Mouse (Mus musculus) induced T-regulatory cell, adult 2 months (primary cell): ENCODE results near the gene Rrp9.
"Not testable (repeated sequence)": the region's sequence is repeated elsewhere in the genome, so short reads cannot be mapped to it uniquely, and the experiment has no call there.

Experiments used
- DNase-seq: peaks from one replicate; pipeline ENCODE4 v3.0.0-alpha.2; 2012; ENCODE audit warnings: low read depth

Rrp9 gene

DNA sequence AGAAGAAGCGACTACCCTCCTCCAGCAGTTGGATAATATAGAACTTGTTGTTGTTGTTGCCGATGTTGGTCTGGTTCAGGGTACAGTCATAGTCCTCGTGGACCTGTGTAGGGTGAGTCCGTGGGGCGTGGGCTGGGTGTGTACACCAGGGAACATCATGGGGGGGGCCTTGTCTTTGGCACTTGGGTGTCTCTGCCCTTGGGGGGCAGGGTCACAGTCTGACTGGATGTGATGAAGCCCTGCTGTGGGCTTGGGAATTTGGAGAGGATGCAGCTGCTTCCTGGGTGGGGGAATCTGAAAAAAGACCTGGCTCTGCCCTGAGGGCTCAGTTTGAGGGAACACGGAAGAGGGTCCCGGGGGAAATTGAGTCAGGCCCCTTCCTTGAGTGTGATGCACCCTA lies 717 bp upstream of the Rrp9 start:
- peak; percentile 31 for DNase-seq

- DNase-seq: peak; percentile 84
These were observed 500 bp downstream of the Rrp9 start for GRCm38 (mm10) chr9:106476002-106476923.

DNA sequence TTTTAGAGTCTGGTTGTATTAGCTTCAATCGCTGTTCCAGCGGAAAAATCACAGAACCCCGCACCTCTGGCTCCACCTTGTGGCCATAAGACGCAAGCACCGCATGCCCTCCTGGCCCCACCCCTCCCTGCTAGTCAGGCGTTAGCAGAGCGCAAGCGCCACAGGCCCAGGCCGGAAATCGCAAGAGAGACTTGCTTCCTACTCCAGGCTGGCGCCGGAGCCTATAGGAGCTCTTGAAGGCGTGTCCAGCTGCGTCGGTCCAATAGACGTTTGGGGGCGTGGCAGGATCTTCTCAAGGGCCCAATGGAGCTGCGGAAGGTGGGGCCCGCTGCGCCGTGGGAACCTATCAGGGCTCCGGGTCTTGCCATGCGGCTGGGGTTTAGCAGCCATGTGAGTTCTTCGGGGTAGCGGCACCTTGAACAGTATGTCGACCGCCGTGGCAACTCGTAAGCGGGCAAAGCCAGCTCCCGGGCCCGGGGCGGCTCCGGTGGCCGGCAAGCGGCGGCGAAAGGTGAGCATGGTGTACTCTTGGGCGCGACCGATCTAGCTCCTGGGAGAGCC lies 1.2 kb downstream of the Rrp9 start, which contains the start of gene Parp3:
TSS of gene Parp3 (minus strand) at position 26 of the 561 bp plus-strand sequence.
- DNase-seq: peak; percentile 100

DNA sequence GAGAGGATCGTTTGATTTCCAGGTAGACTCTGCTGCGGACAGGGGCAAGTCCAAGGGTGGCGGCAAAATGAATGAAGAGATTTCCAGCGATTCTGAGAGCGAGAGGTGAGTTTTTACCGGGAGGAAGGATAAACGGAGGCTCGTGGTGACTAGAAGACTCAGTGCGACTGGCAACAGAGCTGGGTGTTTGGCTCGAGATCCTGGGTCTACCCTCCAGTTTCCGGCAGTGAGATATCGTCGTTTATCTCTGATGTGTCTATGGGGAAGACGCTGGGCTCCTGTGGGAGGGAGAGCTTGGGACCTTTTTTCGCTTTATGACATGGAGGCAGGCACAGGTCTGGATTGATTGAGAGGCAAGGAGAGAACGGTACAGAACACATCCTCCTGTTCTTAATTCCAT lies 1.9 kb downstream of the Rrp9 start:
- peak; percentile 54 for DNase-seq

GRCm38 (mm10) chr9:106478101-106478500 lies 2.3 kb downstream of the Rrp9 start:
- no peak for DNase-seq

- DNase-seq: no peak
These were observed 4.8 kb downstream of the Rrp9 start for GRCm38 (mm10) chr9:106480541-106480940.

GRCm38 (mm10) chr9:106481075-106481474 lies 5.3 kb downstream of the Rrp9 start:
- DNase-seq: peak; percentile 28

DNA sequence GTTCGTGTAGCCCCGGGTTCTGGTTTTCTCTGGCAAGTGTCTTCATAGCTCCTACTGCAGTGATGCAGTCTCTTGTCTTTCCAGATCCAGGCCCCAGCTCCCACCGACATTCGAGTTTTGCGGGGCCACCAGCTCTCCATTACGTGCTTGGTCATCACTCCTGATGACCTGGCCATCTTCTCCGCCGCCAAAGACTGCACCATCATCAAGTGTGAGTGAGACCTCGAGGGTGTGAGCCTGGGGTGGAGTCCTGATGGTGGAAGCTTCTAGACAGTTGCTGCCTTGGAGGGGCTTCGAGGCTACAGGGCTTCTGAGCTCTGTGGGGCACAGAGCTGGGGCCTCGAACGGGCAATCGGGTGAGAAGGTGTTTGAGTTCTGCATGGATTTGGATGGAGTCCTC lies 5.9 kb downstream of the Rrp9 start:
- no peak for DNase-seq

DNA sequence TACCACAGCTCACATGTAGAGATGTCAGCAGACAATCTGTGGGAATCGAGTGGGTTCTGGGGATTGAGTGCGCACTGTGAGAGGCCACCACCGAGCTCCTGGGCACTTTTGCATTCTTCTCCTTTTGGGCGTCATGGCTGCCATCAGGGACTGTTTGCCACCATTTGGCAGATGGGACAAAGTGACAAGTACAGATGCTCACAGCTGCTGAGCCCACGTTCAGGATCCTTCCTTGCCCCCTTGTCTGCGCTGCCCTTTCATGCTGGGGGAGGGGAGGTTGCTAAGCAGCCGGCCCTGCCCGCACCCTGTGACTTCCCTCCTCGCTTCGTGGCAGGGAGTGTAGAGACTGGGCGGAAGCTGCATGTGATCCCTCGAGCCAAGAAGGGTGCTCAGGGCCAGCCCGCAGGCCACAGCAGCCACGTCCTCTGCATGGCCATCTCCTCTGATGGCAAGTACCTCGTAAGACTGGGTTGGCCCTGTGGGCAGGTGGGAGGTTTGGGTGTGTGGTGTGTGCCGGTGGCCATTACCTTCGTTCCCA lies 6.9 kb downstream of the Rrp9 start:
- DNase-seq: no peak

- no peak for DNase-seq
These were observed 7.4 kb downstream of the Rrp9 start for GRCm38 (mm10) chr9:106483136-106483535.

DNA sequence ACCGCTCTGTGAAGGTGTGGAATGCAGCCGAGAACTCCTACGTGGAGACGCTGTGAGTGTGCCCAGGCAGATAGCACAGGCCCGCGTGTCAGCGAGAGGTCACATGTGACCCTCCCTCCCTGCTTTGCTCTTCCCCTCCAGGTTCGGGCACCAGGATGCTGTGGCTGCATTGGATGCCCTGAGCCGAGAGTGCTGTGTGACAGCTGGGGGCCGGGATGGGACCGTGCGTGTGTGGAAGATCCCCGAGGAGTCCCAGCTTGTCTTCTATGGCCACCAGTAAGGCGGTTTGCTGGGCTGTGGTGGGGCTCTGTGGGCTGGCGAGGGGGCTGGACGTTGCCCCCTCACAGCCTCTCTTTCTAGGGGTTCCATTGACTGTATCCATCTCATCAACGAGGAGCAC lies 7.8 kb downstream of the Rrp9 start:
- no peak for DNase-seq

DNA sequence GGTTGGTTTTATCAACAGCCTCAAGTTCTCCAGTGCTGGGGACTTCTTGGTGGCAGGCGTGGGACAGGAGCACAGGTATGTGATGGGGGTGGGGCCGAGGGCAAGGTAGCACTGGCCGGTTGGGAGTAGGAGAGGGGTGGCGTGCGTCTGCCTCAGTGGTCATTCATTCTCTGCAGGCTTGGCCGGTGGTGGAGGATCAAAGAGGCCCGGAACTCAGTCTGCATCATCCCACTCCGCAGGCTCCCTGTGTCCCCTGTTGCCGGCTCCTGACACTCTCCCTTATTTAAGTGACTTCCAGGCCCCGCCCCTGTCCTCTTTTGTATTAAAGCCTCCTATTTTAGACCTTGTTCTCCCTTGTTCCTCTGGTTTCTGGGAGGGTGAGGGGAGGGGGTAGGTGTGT lies 9.3 kb downstream of the Rrp9 start:
- no peak for DNase-seq

DNA sequence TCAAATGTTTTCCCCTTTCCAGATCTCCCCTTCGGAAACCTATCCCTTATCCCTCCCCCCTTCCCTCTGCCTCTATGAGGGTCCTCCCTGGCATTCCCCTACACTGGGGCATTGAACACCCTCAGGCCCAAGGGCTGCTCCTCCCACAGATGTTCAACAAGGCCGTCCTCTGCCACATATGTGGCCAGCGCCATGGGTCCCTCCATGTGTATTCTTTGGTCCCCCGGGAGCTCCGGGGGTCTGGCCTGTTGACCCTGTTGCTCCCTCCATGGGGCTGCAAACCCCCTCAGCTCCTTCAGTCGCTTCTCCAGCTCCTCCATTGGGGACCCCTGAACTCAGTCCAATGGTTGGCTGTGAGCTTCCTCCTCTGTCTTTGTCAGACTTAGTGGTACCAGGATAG lies 11.8 kb downstream of the Rrp9 start:
- not testable (repeated sequence) for DNase-seq

GRCm38 (mm10) chr9:106499667-106500066 lies 23.9 kb downstream of the Rrp9 start, which contains the start of gene Iqcf1:
Gene Iqcf1, plus strand, starts transcription at chr9:106499967.
- no peak for DNase-seq

DNA sequence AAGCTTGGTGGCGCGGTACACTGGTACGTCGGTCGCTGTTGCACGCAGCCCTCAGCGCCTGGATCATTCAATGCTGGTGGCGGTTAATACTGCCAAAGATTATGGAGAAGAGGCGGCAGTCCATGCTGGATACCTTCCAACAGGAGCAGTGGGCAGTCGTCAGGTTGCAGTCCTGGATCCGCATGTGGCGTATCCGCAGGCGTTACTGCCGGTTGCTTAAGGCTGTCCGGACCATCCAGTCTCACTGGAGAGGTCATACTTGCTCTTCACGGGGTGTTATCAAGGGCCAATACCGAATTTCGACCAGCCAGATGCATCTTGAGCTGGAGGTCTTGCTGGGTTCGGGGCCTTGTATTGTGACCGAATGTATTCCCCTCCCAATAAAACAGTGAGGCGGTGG lies 26.1 kb downstream of the Rrp9 start:
- DNase-seq: no peak

GRCm38 (mm10) chr9:106504246-106504645 lies 28.5 kb downstream of the Rrp9 start:
- no peak for DNase-seq

DNA sequence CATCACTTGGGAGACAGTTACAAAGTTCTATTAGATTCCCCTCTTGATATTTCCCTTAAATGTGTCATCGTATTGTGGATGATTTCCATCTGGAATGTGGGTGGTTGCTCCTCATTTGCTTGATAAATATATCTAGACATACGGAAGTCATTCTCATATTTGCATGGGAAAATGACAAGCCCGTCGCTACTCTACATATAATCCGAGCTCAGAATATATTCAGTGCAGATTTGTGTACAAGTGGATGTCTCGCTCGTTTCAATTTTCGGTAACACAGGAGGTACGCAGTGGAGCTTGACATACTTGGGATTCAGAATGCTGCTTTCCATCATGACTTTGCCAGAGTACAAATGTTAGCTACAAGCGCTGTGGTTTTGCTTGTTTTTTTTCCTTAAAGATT lies 33.6 kb downstream of the Rrp9 start:
- no peak for DNase-seq

- no peak for DNase-seq
These were observed 37.1 kb downstream of the Rrp9 start for GRCm38 (mm10) chr9:106512729-106513450.

- no peak for DNase-seq
These were observed 37.8 kb downstream of the Rrp9 start for GRCm38 (mm10) chr9:106513566-106513965.

DNA sequence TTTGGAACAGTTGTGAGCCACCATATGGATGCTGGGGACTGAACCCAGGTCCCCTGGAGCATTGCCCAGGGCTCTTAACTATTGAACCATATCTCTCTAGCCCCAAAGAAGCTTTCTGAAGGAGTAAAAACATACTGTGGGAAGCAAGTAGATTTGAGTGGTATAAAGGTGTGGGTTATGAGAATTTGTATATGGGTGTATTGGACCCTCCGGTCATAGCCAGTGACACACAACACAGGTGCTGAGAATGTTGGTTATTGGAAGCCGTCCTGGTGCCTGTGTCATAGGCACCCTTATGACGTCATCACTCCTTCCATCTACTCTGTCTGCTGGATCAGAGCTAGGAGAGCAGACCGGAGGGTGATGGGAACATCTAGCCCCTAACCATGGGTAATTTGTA lies 38.5 kb downstream of the Rrp9 start, which contains the start of gene Iqcf5:
TSS of gene Iqcf5 (plus strand) at position 301 of the 400 bp plus-strand sequence.
- DNase-seq: no peak

GRCm38 (mm10) chr9:106519433-106519832 lies 43.7 kb downstream of the Rrp9 start:
- DNase-seq: no peak

GRCm38 (mm10) chr9:106519909-106520308 lies 44.1 kb downstream of the Rrp9 start:
- DNase-seq: no peak
